Mouse (Mus musculus) intestine, postnatal 0 days (tissue): ENCODE measurements around the gene Thumpd1. TPM values are rescaled to one million over a fixed set of nuclear protein-coding genes. Genes with fewer than 3 reads are reported as not detected.
A peak's percentile ranks its signal among the peaks of the same experiment; 100 is the strongest.

Source experiments
- ATAC-seq: fragments of 200-750 bp; cut with Nextera tagmentation; 2 replicates; pipeline ENCODE4 v1.8.0; 2017; ENCODE audit warnings: mild to moderate bottlenecking, moderate TSS enrichment, moderate library complexity
- H3K27ac ChIP-seq: fragments of 300-500 bp; sonication (generic); 2 replicates; pipeline ENCODE4 v1.5.1; 2014; ENCODE audit warnings: mild to moderate bottlenecking, low read depth, low read length, moderate library complexity
- H3K27me3 ChIP-seq: fragments of 300-500 bp; sonication (generic); replicated peaks from 2 replicates; pipeline ENCODE4 v1.6.1; 2014; ENCODE audit warnings: low read length, mixed read lengths; ENCODE audit not compliant: control insufficient read depth, insufficient read depth
- H3K36me3 ChIP-seq: fragments of 300-500 bp; sonication (generic); 2 replicates; pipeline ENCODE4 v1.6.1; 2014; ENCODE audit warnings: mild to moderate bottlenecking, moderate library complexity; ENCODE audit not compliant: control insufficient read depth, insufficient read depth
- H3K4me1 ChIP-seq: fragments of 300-500 bp; sonication (generic); replicated peaks from 2 replicates; pipeline ENCODE4 v1.6.1; 2014; ENCODE audit warnings: antibody characterized with exemption, low read length, mixed read lengths; ENCODE audit not compliant: control insufficient read depth, insufficient read depth
- H3K4me2 ChIP-seq: fragments of 300-500 bp; sonication (generic); replicated peaks from 2 replicates; pipeline ENCODE4 v1.6.1; 2014; ENCODE audit warnings: low read depth, mild to moderate bottlenecking, moderate library complexity
- H3K4me3 ChIP-seq: fragments of 300-500 bp; sonication (generic); 2 replicates; pipeline ENCODE4 v1.5.1; 2014; ENCODE audit warnings: low read depth, low read length
- H3K9ac ChIP-seq: fragments of 300-500 bp; sonication (generic); 2 replicates; pipeline ENCODE4 v1.6.1; 2014; ENCODE audit warnings: mild to moderate bottlenecking, low read depth, low read length
- H3K9me3 ChIP-seq: fragments of 300-500 bp; sonication (generic); 2 replicates; pipeline ENCODE4 v1.6.1; 2016; ENCODE audit warnings: mixed run types; ENCODE audit not compliant: control insufficient read depth
- CTCF ChIP-seq: sonication (generic); IDR thresholded peaks from 2 replicates; pipeline ENCODE4 v1.5.1; 2016; ENCODE audit warnings: low read depth, mild to moderate bottlenecking, control low read depth, antibody characterized with exemption, moderate library complexity
- WGBS: fragments of 180-500 bp; shearing (Covaris S2); extraction: QIAGEN DNeasy Blood & Tissue Kit; methylation state at CpG from one replicate; pipeline ENCODE4 v1.1.7; 2014; 5-methylcytosine and 5-hydroxymethylcytosine counted together
- polyA plus RNA-seq: library from polyadenylated mRNA; unstranded; fragments of >200 nt; fragmentation: Nextera tagmentation; extraction: Ambion mirVana; gene quantifications from 2 replicates; pipeline ENCODE4 v1.2.1, GENCODE M21; 2015

Gene Thumpd1
- 23.2 and 23.8 TPM in 2 replicates for polyA plus RNA-seq

- peak; percentile 93 for ATAC-seq
- H3K36me3 ChIP-seq = peaks cover 25% of the 10 kb centered on the region
- H3K9ac ChIP-seq = peak within 1 kb of the TSS; percentile 66
- peak; percentile 89 for TF ChIP-seq CTCF
- H3K4me3 ChIP-seq = peak within 1 kb of the TSS; percentile 82
- H3K4me1 ChIP-seq = 0 out of 2 replicates have a peak, but pooled peaks cover 4% of the 10 kb centered on the region
- peak within 1 kb of the TSS; percentile 82 for H3K4me2 ChIP-seq
- H3K27ac ChIP-seq = peak within 1 kb of the TSS; percentile 21
- H3K9me3 ChIP-seq = no peaks in the 10 kb centered on the region
- WGBS = under 1% methylated on average over 60 of the region's 60 CpGs
- no peaks in the 10 kb centered on the region for H3K27me3 ChIP-seq
These were observed at the start of gene Thumpd1 for GRCm38 (mm10) chr7:119720253-119720946. Thumpd1 (minus strand) TSS chr7:119720798.

- no peaks in the 10 kb centered on the region for H3K4me1 ChIP-seq
- H3K9me3 ChIP-seq = no peaks in the 10 kb centered on the region
- H3K9ac ChIP-seq = no peak overlapping the region
- TF ChIP-seq CTCF = no peak
- no peak overlapping the region for H3K4me3 ChIP-seq
- H3K4me2 ChIP-seq = no peak overlapping the region
- 54% methylated on average over 8 of the region's 8 CpGs for WGBS
- no peak overlapping the region for H3K27ac ChIP-seq
- ATAC-seq = peak; percentile 78
- H3K27me3 ChIP-seq = no peaks in the 10 kb centered on the region
- no peaks in the 10 kb centered on the region for H3K36me3 ChIP-seq
These were observed 49.3 kb upstream of the Thumpd1 start for GRCm38 (mm10) chr7:119769895-119770294.

GRCm38 (mm10) chr7:119766996-119767395 is 46.4 kb upstream of the Thumpd1 start:
- no peaks in the 10 kb centered on the region for H3K36me3 ChIP-seq
- H3K9me3 ChIP-seq = no peaks in the 10 kb centered on the region
- no peak overlapping the region for H3K27ac ChIP-seq
- H3K4me2 ChIP-seq = peak overlapping the region; percentile 54
- no peak overlapping the region; the same call in 1 of the 2 replicates for H3K4me3 ChIP-seq
- ATAC-seq = no peak
- WGBS = 40% methylated on average over 6 of the region's 6 CpGs
- H3K27me3 ChIP-seq = no peaks in the 10 kb centered on the region
- TF ChIP-seq CTCF = no peak
- no peak overlapping the region for H3K9ac ChIP-seq
- H3K4me1 ChIP-seq = no peaks in the 10 kb centered on the region

- Histone ChIP-seq H3K9ac (no peak overlapping the region), H3K27me3 (no peaks in the 10 kb centered on the region), H3K36me3 (no peaks in the 10 kb centered on the region), H3K4me2 (no peak overlapping the region), H3K9me3 (no peaks in the 10 kb centered on the region), H3K27ac (no peak overlapping the region), H3K4me1 (no peaks in the 10 kb centered on the region), H3K4me3 (no peak overlapping the region)
- TF ChIP-seq CTCF = no peak
- 46% methylated on average over 3 of the region's 3 CpGs for WGBS
- ATAC-seq = peak; percentile 89
These were observed 43.8 kb upstream of the Thumpd1 start for GRCm38 (mm10) chr7:119764377-119764776.

- H3K9me3 ChIP-seq = no peaks in the 10 kb centered on the region
- H3K4me3 ChIP-seq = no peak overlapping the region
- 21% methylated on average over 4 of the region's 4 CpGs for WGBS
- no peaks in the 10 kb centered on the region for H3K4me1 ChIP-seq
- H3K9ac ChIP-seq = no peak overlapping the region
- TF ChIP-seq CTCF = no peak
- ATAC-seq = no peak
- H3K27me3 ChIP-seq = no peaks in the 10 kb centered on the region
- H3K27ac ChIP-seq = no peak overlapping the region
- no peaks in the 10 kb centered on the region for H3K36me3 ChIP-seq
- no peak overlapping the region for H3K4me2 ChIP-seq
These were observed 41.6 kb upstream of the Thumpd1 start for GRCm38 (mm10) chr7:119762166-119762697.

- Histone ChIP-seq H3K9ac (peak within 1 kb of the TSS; percentile 17; the same call in 1 of the 2 replicates), H3K27ac (no peak within 1 kb of the TSS), H3K27me3 (no peaks in the 10 kb centered on the region), H3K4me3 (peak within 1 kb of the TSS; percentile 7; the same call in 1 of the 2 replicates), H3K4me1 (no peaks in the 10 kb centered on the region), H3K4me2 (peak within 1 kb of the TSS; percentile 60), H3K9me3 (no peaks in the 10 kb centered on the region), H3K36me3 (no peaks in the 10 kb centered on the region)
- no peak for TF ChIP-seq CTCF
- 19% methylated on average over 11 of the region's 11 CpGs for WGBS
- peak; percentile 42 for ATAC-seq
These were observed 39.9 kb upstream of the Thumpd1 start, which contains the start of gene Acsm3 for GRCm38 (mm10) chr7:119760527-119760951. Acsm3 (plus strand) TSS chr7:119760923.
